Mouse (Mus musculus) lung, postnatal 0 days (tissue): ENCODE measurements at regions not wholly inside any gene's neighbourhood (a gene's known extent, or its start where the extent isn't known, plus 50 kb on each side); places are given as distances from the start of the nearest gene placed in this dataset.
A peak's percentile ranks its signal among the peaks of the same experiment; 100 is the strongest.

Experiments used
- ATAC-seq: fragments of 200-750 bp; cut with Nextera tagmentation; 2 replicates; pipeline ENCODE4 v1.8.0; 2017; ENCODE audit warnings: moderate library complexity
- DNase-seq: peaks from one replicate; pipeline ENCODE4 v3.0.0-alpha.2; 2016; ENCODE audit warnings: low spot score
- H3K27ac ChIP-seq: fragments of 300-500 bp; sonication (generic); 2 replicates; pipeline ENCODE4 v1.5.1; 2014; ENCODE audit warnings: antibody characterized with exemption, mild to moderate bottlenecking, low read length, mixed read lengths
- H3K27me3 ChIP-seq: fragments of 300-500 bp; sonication (generic); replicated peaks from 2 replicates; pipeline ENCODE4 v1.6.1; 2014; ENCODE audit warnings: low read length, mixed read lengths; ENCODE audit not compliant: insufficient read depth
- H3K36me3 ChIP-seq: fragments of 300-500 bp; sonication (generic); 2 replicates; pipeline ENCODE4 v1.6.1; 2014; ENCODE audit warnings: low read length, mixed read lengths; ENCODE audit not compliant: insufficient read depth
- H3K4me1 ChIP-seq: fragments of 300-500 bp; sonication (generic); 2 replicates; pipeline ENCODE4 v1.6.1; 2014; ENCODE audit warnings: antibody characterized with exemption, low read depth, low read length, mixed read lengths; ENCODE audit not compliant: insufficient read depth
- H3K4me2 ChIP-seq: fragments of 300-500 bp; sonication (generic); replicated peaks from 2 replicates; pipeline ENCODE4 v1.6.1; 2014; ENCODE audit warnings: low read depth, mild to moderate bottlenecking, low read length, moderate library complexity, mixed read lengths
- H3K4me3 ChIP-seq: fragments of 300-500 bp; sonication (generic); 2 replicates; pipeline ENCODE4 v1.5.1; 2014; ENCODE audit warnings: low read depth, low read length
- H3K9ac ChIP-seq: fragments of 300-500 bp; sonication (generic); replicated peaks from 2 replicates; pipeline ENCODE4 v1.6.1; 2014; ENCODE audit warnings: low read depth, mild to moderate bottlenecking
- H3K9me3 ChIP-seq: fragments of 300-500 bp; sonication (generic); 2 replicates; pipeline ENCODE4 v1.6.1; 2016; ENCODE audit warnings: low read length, mixed read lengths
- CTCF ChIP-seq: IDR thresholded peaks from 2 replicates; pipeline ENCODE4 v1.5.1; 2016; ENCODE audit warnings: antibody characterized with exemption, mild to moderate bottlenecking
- EP300 ChIP-seq: IDR thresholded peaks from 2 replicates; pipeline ENCODE4 v1.6.1; 2016; ENCODE audit warnings: antibody characterized with exemption, mild to moderate bottlenecking, control low read depth
- WGBS: fragments of 180-500 bp; shearing (Covaris S2); extraction: QIAGEN DNeasy Blood & Tissue Kit; methylation state at CpG from one replicate; pipeline ENCODE4 v1.1.7; 2014; 5-methylcytosine and 5-hydroxymethylcytosine counted together

GRCm38 (mm10) chr5:45323500-45323899 lies 126.5 kb downstream of the Qdpr start:
- TF ChIP-seq CTCF (no peak), EP300 (no peak)
- Histone ChIP-seq H3K4me3 (no peak overlapping the region), H3K9ac (no peak overlapping the region), H3K27me3 (no peaks in the 10 kb centered on the region), H3K4me2 (no peak overlapping the region), H3K4me1 (no peaks in the 10 kb centered on the region), H3K27ac (no peak overlapping the region), H3K36me3 (no peaks in the 10 kb centered on the region), H3K9me3 (no peaks in the 10 kb centered on the region)
- ATAC-seq (peak; percentile 48), DNase-seq (peak; percentile 40)
- WGBS = 21% methylated on average over 4 of the region's 4 CpGs

- Histone ChIP-seq H3K36me3 (no peaks in the 10 kb centered on the region), H3K9me3 (no peaks in the 10 kb centered on the region), H3K4me1 (no peaks in the 10 kb centered on the region), H3K27ac (no peak overlapping the region), H3K9ac (no peak overlapping the region), H3K4me3 (no peak overlapping the region), H3K27me3 (no peaks in the 10 kb centered on the region), H3K4me2 (no peak overlapping the region)
- 77% methylated on average over 2 of the region's 2 CpGs for WGBS
- no peak for TF ChIP-seq EP300
- TF ChIP-seq CTCF = no peak
- DNase-seq (no peak), ATAC-seq (no peak)
Measured at GRCm38 (mm10) chr5:45318026-45318425, 132.0 kb downstream of the Qdpr start.

DNA sequence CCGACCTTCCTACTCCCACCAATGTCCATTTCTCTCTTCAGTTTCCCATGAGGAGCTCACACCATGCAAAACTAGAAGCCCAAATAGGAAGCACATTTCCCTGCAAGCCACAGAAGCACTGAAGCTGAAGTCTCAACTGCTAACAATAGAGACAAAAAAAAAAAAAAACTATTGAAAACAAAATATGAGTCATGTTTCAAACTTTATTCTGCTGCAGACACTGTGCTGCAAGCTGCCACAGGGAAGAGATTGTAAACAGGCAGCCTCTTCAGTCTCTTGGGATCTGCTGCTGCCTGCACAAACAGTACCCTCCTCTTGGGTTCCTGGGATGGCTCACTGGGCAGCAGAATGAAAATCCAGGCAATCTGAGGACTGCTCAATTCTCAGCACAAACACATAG lies 148.9 kb downstream of the Qdpr start:
- Histone ChIP-seq H3K27me3 (no peaks in the 10 kb centered on the region), H3K36me3 (no peaks in the 10 kb centered on the region), H3K4me1 (no peaks in the 10 kb centered on the region), H3K9me3 (no peaks in the 10 kb centered on the region), H3K4me2 (no peak overlapping the region), H3K4me3 (no peak overlapping the region), H3K27ac (no peak overlapping the region), H3K9ac (no peak overlapping the region)
- ATAC-seq = no peak
- DNase-seq = no peak
- TF ChIP-seq EP300 (peak; percentile 26; the same call in 1 of the 2 replicates), CTCF (no peak)
- WGBS = 47% methylated on average over 1 of the region's 1 CpGs

- H3K36me3 ChIP-seq = no peaks in the 10 kb centered on the region
- H3K4me3 ChIP-seq = no peak overlapping the region
- WGBS = 44% methylated on average over 2 of the region's 2 CpGs
- no peak overlapping the region for H3K9ac ChIP-seq
- TF ChIP-seq CTCF = no peak
- TF ChIP-seq EP300 = no peak
- H3K4me2 ChIP-seq = no peak overlapping the region
- H3K27me3 ChIP-seq = no peaks in the 10 kb centered on the region
- no peak for DNase-seq
- no peaks in the 10 kb centered on the region for H3K4me1 ChIP-seq
- no peaks in the 10 kb centered on the region for H3K9me3 ChIP-seq
- no peak overlapping the region for H3K27ac ChIP-seq
- ATAC-seq = no peak
Measured at GRCm38 (mm10) chr5:45298872-45299271, 151.2 kb downstream of the Qdpr start.

DNA sequence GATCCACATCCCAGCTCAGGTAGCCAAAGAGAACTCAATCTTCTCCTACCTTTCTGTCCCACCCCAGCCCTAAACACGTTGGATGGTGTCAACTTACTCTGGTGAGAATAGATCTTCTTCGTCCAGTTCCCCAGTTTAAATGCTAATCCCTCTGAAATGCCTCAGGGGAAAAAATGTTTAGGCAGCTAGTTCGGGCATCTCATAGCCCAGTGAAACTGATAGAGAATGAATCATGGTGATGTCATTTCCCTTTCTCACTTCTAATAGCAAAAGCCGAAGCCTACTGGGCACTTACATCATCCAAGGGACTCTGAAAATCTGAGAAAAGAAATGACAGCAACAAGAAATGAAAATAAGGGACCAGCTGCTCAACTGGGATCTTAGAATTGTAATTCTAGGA lies 154.9 kb downstream of the Qdpr start:
- Histone ChIP-seq H3K9me3 (no peaks in the 10 kb centered on the region), H3K27me3 (no peaks in the 10 kb centered on the region), H3K36me3 (no peaks in the 10 kb centered on the region), H3K4me3 (no peak overlapping the region), H3K9ac (no peak overlapping the region), H3K4me1 (no peaks in the 10 kb centered on the region), H3K27ac (no peak overlapping the region), H3K4me2 (no peak overlapping the region)
- 49% methylated on average over 4 of the region's 4 CpGs for WGBS
- no peak for ATAC-seq
- TF ChIP-seq EP300 = no peak
- TF ChIP-seq CTCF = no peak
- no peak for DNase-seq

DNA sequence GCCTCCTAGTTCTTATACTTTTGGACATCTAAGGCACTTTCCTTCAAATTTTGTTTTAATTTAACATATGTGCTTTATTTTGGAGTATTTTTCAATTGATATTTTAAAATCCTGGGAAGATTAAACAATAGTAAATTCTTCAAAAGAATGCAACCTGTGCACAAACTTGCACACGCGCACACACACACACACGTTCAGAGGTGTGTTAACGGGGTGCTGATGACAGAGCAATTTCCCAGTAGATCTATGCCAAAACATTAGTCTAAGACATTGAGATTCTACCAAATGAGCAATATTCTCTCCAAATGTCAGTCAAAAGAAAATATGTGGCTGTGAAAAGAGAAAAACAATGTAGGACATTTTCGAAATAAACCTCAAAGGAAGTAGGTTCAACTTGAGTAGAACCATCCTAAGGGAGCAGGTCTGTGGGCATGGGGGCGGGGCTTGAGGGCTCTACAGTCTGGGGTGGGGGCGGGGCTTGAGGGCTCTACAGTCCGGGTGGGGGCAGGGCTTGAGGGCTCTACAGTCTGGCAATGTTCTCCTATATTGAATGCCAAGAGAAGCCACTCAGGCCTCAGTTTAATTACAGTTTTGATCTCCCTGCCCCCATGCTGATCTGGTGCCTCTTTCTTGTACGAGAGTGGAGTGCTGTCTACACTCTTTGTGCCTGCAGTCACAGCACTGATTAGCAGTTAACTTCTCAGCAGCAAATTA lies 157.0 kb downstream of the Qdpr start:
- ATAC-seq (no peak), DNase-seq (peak; percentile 26)
- H3K27ac ChIP-seq = peak overlapping the region; percentile 32
- no peaks in the 10 kb centered on the region for H3K4me1 ChIP-seq
- 66% methylated on average over 9 of the region's 9 CpGs for WGBS
- no peak overlapping the region for H3K4me2 ChIP-seq
- no peak overlapping the region for H3K9ac ChIP-seq
- H3K9me3 ChIP-seq = no peaks in the 10 kb centered on the region
- H3K36me3 ChIP-seq = no peaks in the 10 kb centered on the region
- H3K27me3 ChIP-seq = no peaks in the 10 kb centered on the region
- no peak overlapping the region for H3K4me3 ChIP-seq
- TF ChIP-seq EP300 (no peak), CTCF (no peak)
